Mouse (Mus musculus) neural tube, embryonic 15.5 days (tissue): ENCODE data around the gene Tacc3. TPM values are rescaled to one million over a fixed set of nuclear protein-coding genes. Genes with fewer than 3 reads are reported as not detected.

ENCODE experiments used
- ATAC-seq: fragments of 200-750 bp; cut with Nextera tagmentation; 2 replicates; pipeline ENCODE4 v1.8.0; 2017; ENCODE audit warnings: mild to moderate bottlenecking, moderate TSS enrichment, moderate library complexity; ENCODE audit not compliant: low FRiP score
- H3K27ac ChIP-seq: fragments of 300-500 bp; sonication (generic); replicated peaks from 2 replicates; pipeline ENCODE4 v1.5.1; 2015; ENCODE audit warnings: mild to moderate bottlenecking, inconsistent platforms
- H3K27me3 ChIP-seq: fragments of 300-500 bp; sonication (generic); replicated peaks from 2 replicates; pipeline ENCODE4 v1.6.1; 2015; ENCODE audit warnings: inconsistent platforms
- H3K36me3 ChIP-seq: fragments of 300-500 bp; sonication (generic); 2 replicates; pipeline ENCODE4 v1.6.1; 2015; ENCODE audit warnings: inconsistent platforms
- H3K4me1 ChIP-seq: fragments of 300-500 bp; sonication (generic); 2 replicates; pipeline ENCODE4 v1.6.1; 2015; ENCODE audit warnings: inconsistent platforms
- H3K4me2 ChIP-seq: fragments of 300-500 bp; sonication (generic); 2 replicates; pipeline ENCODE4 v1.6.1; 2015; ENCODE audit warnings: inconsistent platforms, mild to moderate bottlenecking, moderate library complexity
- H3K4me3 ChIP-seq: fragments of 300-500 bp; sonication (generic); replicated peaks from 2 replicates; pipeline ENCODE4 v1.5.1; 2015; ENCODE audit warnings: mild to moderate bottlenecking, inconsistent platforms
- H3K9ac ChIP-seq: fragments of 300-500 bp; sonication (generic); replicated peaks from 2 replicates; pipeline ENCODE4 v1.6.1; 2015; ENCODE audit warnings: mild to moderate bottlenecking, inconsistent platforms
- H3K9me3 ChIP-seq: fragments of 300-500 bp; sonication (generic); replicated peaks from 2 replicates; pipeline ENCODE4 v1.6.1; 2016; ENCODE audit warnings: inconsistent platforms
- WGBS: fragments of 180-500 bp; shearing (Covaris S2); methylation state at CpG from one replicate; pipeline ENCODE4 v1.1.7; 2015; ENCODE audit warnings: mixed read lengths; 5-methylcytosine and 5-hydroxymethylcytosine counted together
- polyA plus RNA-seq: library from polyadenylated mRNA; unstranded; fragments of >200 nt; fragmentation: Nextera tagmentation; extraction: Ambion mirVana; gene quantifications from 2 replicates; pipeline ENCODE4 v1.2.1, GENCODE M21; 2015

Gene Tacc3
- polyA plus RNA-seq, 1 experiment from 2014 or later: 27.5 TPM

GRCm38 (mm10) chr5:33726891-33727290 is 69.0 kb downstream of the Tacc3 start:
- Histone ChIP-seq H3K4me1 (peaks cover 42% of the 10 kb centered on the region), H3K9me3 (no peaks in the 10 kb centered on the region), H3K27me3 (peaks cover 4% of the 10 kb centered on the region; the same call in 1 of the 2 replicates), H3K4me3 (no peak overlapping the region), H3K4me2 (peak overlapping the region; percentile 82), H3K27ac (0 out of 2 replicates have a peak overlapping the region, but pooled peaks have one; percentile 18), H3K36me3 (no peaks in the 10 kb centered on the region), H3K9ac (0 out of 2 replicates have a peak overlapping the region, but pooled peaks have one; percentile 5)
- 69% methylated on average over 1 of the region's 1 CpGs for WGBS
- no peak for ATAC-seq

Other genes with a start within 250 kb of the Tacc3 start
- gene Nkx1-1, start 224.2 kb upstream of the Tacc3 start, polyA plus RNA-seq: 0.40 and 0.79 TPM in 2 replicates
- 25.5 and 31.9 TPM in 2 replicates for gene Fam53a, start 28.5 kb upstream of the Tacc3 start, polyA plus RNA-seq
- 0.59 and 0.83 TPM in 2 replicates for gene Gm9903, start 28.2 kb upstream of the Tacc3 start, polyA plus RNA-seq
- gene Slbp, start 5.6 kb upstream of the Tacc3 start, polyA plus RNA-seq: 120 and 157 TPM in 2 replicates
- gene Tmem129, start 288 bp downstream of the Tacc3 start, polyA plus RNA-seq: 27.7 and 29.7 TPM in 2 replicates
- 36.0 and 43.6 TPM in 2 replicates for gene Fgfr3, start 63.5 kb downstream of the Tacc3 start, polyA plus RNA-seq
- gene Letm1, start 124.7 kb downstream of the Tacc3 start, polyA plus RNA-seq: 68.3 and 72.4 TPM in 2 replicates
- gene Nsd2, start 162.6 kb downstream of the Tacc3 start, polyA plus RNA-seq: 56.7 and 61.8 TPM in 2 replicates